Mouse (Mus musculus) T-helper 17 cell (primary cell): ENCODE results near the gene Zfp385c.

Experiments used
- in situ Hi-C, 2 experiments: fragments of 300-600 bp; cut with MboI, MseI; formaldehyde crosslinking; loops; 1 replicate in 1 of 2; 2 replicates in 1 of 2; pipeline ENCODE4 v1.15.1; 2025; ENCODE audit warnings: high pct_unique_total_duplicates in 2 of 2

Zfp385c gene

GRCm38 (mm10) chr11:100718462-100718861 is 26.2 kb upstream of the Zfp385c start:
- in situ Hi-C loops, result no loop called here

GRCm38 (mm10) chr11:100716649-100717048 is 24.4 kb upstream of the Zfp385c start:
- in situ Hi-C loops, result no loop called here

- in situ Hi-C loops, result no loop called here
These were observed 22.7 kb upstream of the Zfp385c start for GRCm38 (mm10) chr11:100714948-100715347.

- in situ Hi-C loops, result no loop called here
These were observed 22.3 kb upstream of the Zfp385c start for GRCm38 (mm10) chr11:100714534-100714915.

- in situ Hi-C loops, result no loop called here
These were observed 21.7 kb upstream of the Zfp385c start, which contains the start of gene Hspb9 for GRCm38 (mm10) chr11:100713735-100714533. Gene Hspb9 (plus strand): TSS chr11:100713850.

GRCm38 (mm10) chr11:100713174-100713573 is 20.9 kb upstream of the Zfp385c start:
- in situ Hi-C loops, result no loop called here

- in situ Hi-C loops, result no loop called here
These were observed 19.7 kb upstream of the Zfp385c start, which contains the start of gene Kat2a for GRCm38 (mm10) chr11:100711783-100712615. Gene Kat2a (minus strand): TSS chr11:100712465.

- in situ Hi-C loops, result no loop called here
These were observed 18.7 kb upstream of the Zfp385c start for GRCm38 (mm10) chr11:100710977-100711376.

- in situ Hi-C loops, result no loop called here
These were observed 18.3 kb upstream of the Zfp385c start for GRCm38 (mm10) chr11:100710528-100710927.

GRCm38 (mm10) chr11:100709201-100709810 is 17.1 kb upstream of the Zfp385c start:
- in situ Hi-C loops, result loop anchor here in 1 of 2 experiments (5.0 kb wide), 1 partner anchor 142 kb away; no protein-coding TSS in a partner anchor

GRCm38 (mm10) chr11:100705095-100705747 is 13.0 kb upstream of the Zfp385c start:
- in situ Hi-C loops, result loop anchor here in 1 of 2 experiments (5.0 kb wide), 1 partner anchor 138 kb away; no protein-coding TSS in a partner anchor

GRCm38 (mm10) chr11:100703851-100704531 is 11.7 kb upstream of the Zfp385c start, which contains the start of gene Dhx58:
Gene Dhx58 (minus strand): TSS chr11:100704271.
- in situ Hi-C loops, result no loop called here

GRCm38 (mm10) chr11:100703366-100703765 is 11.1 kb upstream of the Zfp385c start:
- in situ Hi-C loops, result no loop called here

GRCm38 (mm10) chr11:100702906-100703305 is 10.7 kb upstream of the Zfp385c start:
- in situ Hi-C loops, result no loop called here

- in situ Hi-C loops, result no loop called here
These were observed 10.0 kb upstream of the Zfp385c start for GRCm38 (mm10) chr11:100702081-100702851.

- in situ Hi-C loops, result no loop called here
These were observed 9.0 kb upstream of the Zfp385c start for GRCm38 (mm10) chr11:100701301-100701700.

GRCm38 (mm10) chr11:100700710-100701109 is 8.5 kb upstream of the Zfp385c start:
- in situ Hi-C loops, result no loop called here

GRCm38 (mm10) chr11:100697921-100698320 is 5.7 kb upstream of the Zfp385c start:
- in situ Hi-C loops, result loop anchor here (5.0 to 10.0 kb wide), 2 partner anchors 53 to 131 kb away; no protein-coding TSS in a partner anchor

GRCm38 (mm10) chr11:100694926-100695325 is 2.7 kb upstream of the Zfp385c start:
- in situ Hi-C loops, result loop anchor here (5.0 to 10.0 kb wide), 2 partner anchors 50 to 128 kb away; no protein-coding TSS in a partner anchor
